Mouse (Mus musculus): ENCODE results near the gene Olfr849.

GRCm38 (mm10) chr9:19439966-19440365 is at the start of gene Olfr849:
- TF ChIP-seq CTCF (IDR thresholded peaks at IDR 0.05; ENCODE audit: control insufficient read depth, insufficient read depth, insufficient read length) (no peak), MYOG (IDR thresholded peaks at IDR 0.05; ENCODE audit: control insufficient read depth, extremely low read depth, insufficient read length) (no peak), CEBPB (IDR thresholded peaks at IDR 0.05; ENCODE audit: low read depth) (no peak), USF1 (IDR thresholded peaks at IDR 0.05; ENCODE audit: low read depth) (no peak), MAX (IDR thresholded peaks at IDR 0.05) (no peak)
